Mouse (Mus musculus) liver, embryonic 14.5 days (tissue): Measurements from ENCODE around the gene Ppm1l.

Experiments used
- CTCF ChIP-seq: IDR thresholded peaks from 2 replicates; pipeline ENCODE4 v1.5.1; 2016; ENCODE audit warnings: antibody characterized with exemption, low read depth, control low read depth
- EP300 ChIP-seq: IDR thresholded peaks from 2 replicates; pipeline ENCODE4 v1.6.1; 2016; ENCODE audit warnings: antibody characterized with exemption, low read depth

DNA sequence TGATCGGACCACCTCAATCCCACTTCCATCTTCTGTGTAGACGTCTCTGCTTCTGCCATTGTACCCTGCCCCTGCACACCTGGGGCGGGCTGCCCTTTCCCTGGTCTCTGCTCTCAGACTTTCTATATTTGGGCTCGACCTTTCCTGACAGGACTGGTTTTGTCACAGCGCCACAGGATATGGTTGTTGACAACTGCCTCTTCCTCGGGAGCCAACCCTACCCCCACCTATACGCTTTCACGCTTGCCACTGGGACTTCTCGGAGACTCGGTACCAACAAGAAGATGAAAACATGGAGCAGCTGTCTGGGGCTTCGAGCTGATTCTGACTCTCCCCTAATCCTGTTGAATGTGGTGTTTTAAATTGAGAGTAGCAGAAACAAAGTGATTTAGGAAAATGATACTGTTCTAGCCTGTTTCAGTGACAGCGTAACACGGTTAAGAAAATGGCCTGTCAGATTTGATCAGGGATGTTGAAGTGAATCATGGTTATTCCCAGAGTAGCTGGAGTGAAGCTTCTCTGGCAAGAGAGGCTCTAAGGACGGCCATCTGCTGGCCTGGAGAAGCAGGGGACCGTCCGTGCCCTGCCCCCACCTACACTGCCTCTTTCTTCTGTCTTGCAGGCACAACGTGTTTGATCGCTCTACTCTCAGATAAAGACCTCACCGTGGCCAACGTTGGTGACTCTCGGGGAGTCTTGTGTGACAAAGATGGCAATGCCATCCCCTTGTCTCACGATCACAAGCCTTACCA is 232.2 kb downstream of the Ppm1l start:
- TF ChIP-seq CTCF (no peak), EP300 (no peak)
